Mouse (Mus musculus) frontal cortex, adult 2 months (tissue): ENCODE measurements around the gene Ddx39b. TPM values are rescaled to one million over a fixed set of nuclear protein-coding genes. Genes with fewer than 3 reads are reported as not detected.
A peak's percentile ranks its signal among the peaks of the same experiment; 100 is the strongest.

Experiments
- DNase-seq, 2 experiments: peaks; one replicate each; pipeline ENCODE4 v3.0.0; 2022; ENCODE audit warnings: low spot score in 1 of 2; ENCODE audit errors: extremely low spot score in 1 of 2
- polyA plus RNA-seq: library from polyadenylated mRNA; depleted of rRNA; stranded (reverse); fragments of >200 nt; gene quantifications from 2 replicates; pipeline ENCODE4 v1.2.3, GENCODE M21; 2012; rRNA removed

Gene Ddx39b
- polyA plus RNA-seq, result 438 and 444 TPM in 2 replicates

DNA sequence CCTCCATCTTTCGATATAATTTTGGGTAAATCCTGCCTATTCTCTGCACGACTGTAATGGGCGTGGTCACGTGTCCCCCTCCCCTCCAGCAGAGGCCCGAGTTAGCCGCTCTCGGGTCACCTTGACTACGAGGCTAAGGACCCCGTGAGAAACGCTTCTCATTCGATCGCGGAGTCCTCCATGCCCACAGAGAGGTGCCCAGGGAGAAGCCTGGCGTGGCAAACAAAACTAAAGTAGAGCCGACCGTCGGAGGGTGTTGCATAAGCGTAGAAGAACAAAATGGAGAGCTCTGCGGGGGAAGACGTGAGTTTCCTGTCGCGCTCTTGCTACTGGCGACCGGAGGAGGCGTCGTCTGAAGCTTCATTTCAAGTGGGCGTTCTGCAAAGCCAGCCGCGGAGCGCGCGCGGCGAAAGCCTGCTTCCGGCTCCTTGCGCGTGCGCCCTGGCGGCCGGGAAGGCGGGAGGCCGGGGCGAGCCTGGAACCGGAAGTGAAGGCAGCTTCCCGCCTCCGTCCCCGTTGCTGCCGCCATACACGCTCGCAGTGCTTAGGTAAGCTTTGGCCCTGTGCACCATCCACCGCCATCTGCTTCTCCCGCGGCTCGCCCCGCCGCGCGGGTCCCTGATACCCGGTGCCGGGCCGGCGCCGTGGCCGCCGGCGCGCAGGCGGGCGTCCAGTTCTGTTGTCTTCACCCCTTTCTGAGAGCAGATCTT is at the start of gene Ddx39b:
Gene Ddx39b, plus strand, starts transcription at position 442 of the 710 bp plus-strand sequence.
- peak; percentile 95 to 96 for DNase-seq

DNA sequence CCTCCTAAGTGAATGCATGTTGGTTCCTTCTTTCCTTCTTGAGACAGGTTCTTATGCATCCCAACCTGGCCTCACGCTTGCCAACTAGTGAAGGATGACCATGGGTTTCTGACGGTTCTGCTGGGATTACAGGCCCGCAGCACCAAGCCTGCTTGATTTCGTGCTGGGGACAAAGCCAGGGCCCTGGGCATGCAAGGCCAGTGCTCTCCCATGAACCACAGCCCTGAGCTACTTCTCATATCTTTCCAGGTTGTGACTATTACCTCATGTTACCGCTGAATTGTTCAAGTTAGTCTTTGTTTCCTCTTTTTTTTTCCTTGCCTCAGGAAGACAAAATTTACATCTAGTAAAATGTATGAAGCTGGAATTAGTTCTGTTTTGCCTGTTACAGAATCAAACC is 48.6 kb upstream of the Ddx39b start:
- no peak for DNase-seq

DNA sequence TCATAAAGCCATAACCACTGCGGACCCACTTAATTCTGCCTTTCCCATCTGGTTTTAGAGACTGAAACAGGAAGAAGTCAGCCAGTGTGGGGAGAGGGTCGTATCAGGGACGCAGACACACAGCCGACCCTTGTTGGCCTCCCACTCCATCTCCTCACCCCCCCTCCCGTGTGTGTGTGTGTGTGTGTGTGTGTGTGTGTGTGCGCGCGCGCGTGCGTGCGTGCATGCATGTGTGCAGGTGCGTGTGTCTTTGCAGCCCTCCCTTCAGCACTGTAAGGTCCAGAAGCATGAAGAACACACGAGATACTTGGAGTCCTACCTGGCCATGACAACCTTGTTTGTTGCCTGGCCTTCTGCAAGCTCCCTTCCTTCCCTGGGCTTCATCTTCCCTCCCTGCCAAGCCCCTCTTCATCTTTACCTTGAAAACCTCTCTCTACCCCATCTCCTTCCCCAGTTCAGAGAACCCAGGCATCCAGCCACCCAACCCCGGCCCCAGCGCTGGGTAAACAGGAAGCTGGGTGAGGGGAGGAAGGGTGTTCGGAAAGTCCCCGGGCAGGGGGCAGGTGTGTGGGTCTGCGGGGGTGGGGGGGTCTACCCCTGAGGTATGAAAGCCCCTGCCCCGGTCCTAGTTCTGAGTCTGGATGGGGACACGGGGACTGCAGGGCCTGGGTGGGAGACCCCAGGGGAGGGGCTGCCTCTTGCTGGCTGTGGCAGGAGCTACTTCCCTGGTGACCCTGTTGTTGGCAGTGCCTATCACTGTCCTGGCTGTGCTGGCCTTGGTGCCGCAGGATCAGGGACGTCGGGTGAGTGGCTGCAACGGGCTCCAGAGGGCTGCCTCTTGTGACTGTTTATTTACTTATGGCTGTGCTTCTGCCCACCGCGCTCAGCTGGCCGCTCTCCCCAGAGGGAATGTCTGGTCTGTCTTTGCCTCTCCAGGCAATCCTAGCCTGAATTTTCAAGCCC is 47.4 kb upstream of the Ddx39b start, which contains the start of gene Ltb:
Gene Ltb, plus strand, starts transcription at position 559 of the 963 bp plus-strand sequence.
- no peak for DNase-seq

DNA sequence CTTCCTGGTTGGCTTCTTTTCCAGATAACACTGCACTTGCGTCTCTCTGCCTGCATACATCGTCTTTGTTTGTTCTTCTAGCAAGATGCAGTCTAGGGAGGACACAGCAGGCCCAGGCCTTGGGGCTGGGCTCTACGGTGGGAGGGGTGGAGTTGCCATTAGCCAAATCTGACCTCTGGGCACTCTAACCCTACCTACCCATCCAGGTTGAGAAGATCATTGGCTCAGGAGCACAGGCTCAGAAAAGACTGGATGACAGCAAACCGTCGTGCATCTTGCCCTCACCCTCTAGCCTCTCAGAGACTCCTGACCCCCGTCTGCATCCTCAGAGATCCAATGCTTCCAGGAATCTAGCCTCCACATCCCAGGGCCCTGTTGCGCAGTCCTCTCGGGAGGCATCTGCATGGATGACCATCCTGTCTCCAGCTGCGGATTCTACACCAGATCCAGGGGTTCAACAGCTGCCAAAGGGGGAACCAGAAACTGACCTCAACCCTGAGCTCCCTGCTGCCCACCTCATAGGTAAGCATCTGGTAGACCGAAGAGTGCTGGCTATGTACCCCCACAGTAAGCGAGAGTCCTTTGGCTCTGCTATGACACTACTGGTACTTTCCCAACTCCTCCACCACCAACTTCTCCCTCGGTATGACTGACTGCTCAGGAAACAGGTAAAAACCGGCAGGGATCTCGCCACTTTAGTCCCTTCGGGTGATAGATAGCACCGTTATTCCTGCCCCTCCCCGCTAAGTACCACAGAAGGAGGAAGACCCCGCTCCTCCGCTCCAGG is 46.5 kb upstream of the Ddx39b start:
- DNase-seq, result no peak

DNA sequence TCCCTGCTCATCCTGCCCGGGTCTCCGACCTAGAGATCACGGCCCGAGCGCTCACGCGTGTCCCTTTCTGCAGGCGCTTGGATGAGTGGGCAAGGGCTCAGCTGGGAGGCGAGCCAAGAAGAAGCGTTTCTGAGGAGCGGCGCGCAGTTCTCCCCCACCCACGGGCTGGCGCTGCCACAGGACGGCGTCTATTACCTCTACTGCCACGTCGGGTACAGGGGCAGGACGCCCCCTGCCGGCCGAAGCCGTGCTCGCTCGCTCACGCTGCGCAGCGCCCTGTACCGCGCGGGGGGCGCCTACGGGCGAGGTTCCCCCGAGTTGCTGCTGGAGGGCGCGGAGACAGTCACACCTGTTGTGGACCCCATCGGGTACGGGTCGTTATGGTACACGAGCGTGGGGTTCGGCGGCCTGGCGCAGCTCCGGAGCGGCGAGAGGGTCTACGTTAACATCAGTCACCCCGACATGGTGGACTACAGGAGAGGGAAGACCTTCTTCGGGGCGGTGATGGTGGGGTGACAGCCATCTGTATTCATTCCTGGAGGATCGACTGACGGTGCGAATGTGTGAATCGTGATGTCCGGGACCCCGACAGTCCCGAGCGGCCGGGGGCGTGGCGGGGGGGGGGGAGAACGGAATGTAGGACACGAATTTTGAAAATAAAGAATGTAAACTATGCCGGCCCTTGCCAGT is 45.8 kb upstream of the Ddx39b start:
- peak in 1 of 2 experiments; percentile 87 for DNase-seq

DNA sequence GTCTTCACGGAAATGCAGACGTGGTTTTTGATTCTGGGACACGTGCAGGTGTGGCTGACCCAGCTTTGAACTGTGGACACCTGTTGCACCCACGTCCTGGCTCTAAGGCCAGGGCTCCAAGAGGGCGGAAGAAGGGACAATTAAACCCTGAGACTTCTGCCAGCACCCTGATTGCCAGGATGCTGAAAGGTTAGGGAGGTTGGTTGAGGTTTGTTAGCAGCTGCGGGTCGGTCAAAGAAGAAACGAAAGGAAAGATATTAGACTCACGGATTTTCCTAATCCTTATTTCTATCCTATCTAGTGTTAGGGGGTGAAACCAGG is 45.3 kb upstream of the Ddx39b start:
- DNase-seq, result no peak

DNA sequence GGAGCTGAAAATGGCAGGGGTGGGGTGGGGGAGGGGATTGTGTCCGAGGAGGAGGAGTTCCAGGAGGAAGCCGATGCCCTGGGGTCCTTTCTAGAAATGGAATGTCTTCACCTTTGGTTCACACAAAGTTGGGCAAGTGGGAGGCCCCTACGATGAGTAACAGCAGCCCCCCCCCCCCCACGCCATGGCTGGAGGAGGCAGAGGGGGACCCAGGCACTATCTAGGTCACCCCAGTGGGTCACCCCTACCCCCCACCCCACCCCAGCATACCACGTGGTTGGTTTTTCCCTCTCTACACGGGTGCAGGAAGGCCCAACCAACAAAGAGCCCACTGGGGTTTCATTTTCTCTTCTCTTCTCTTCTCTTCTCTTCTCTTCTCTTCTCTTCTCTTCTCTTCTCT is 44.4 kb upstream of the Ddx39b start:
- DNase-seq, result no peak

DNA sequence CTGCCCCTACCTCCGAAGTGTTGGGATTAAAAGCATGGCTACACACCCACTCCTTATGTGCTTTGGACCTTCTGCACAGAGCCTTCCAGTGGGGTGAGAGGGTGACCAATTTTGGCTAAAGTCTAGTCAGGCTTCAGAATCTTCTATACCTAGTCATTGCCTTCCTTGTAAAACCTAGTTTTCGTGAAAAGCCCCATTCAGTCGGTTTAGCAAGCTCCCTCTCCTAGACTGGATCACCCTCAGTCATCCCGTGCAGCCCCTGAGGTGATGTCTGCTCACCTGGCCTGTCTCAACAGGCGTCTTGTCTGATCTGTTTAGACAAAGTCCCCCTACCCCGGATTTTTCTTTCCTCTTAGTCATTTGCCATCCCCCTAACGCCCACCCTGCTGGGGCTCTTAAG is 43.5 kb upstream of the Ddx39b start:
- no peak for DNase-seq

DNA sequence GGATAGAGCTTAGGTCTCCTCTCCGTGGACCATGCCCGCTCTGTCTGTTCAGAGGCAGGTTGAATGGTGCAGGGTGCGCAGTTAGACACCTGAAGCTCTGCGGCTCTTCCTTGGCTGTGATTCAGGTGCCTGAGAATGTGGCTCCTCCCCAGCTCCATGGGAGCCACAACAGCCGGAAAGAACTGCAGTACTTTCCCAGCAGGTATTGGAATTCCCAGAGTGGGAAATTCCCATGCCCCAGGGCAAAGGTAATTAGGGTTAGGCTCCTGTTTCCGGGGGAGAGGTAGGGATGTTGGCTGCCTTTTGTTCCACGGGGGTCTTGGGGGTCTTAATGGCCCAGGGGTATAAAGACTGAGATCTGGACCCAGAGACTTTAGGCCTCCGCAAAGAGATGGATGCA is 42.6 kb upstream of the Ddx39b start:
- DNase-seq, result no peak

DNA sequence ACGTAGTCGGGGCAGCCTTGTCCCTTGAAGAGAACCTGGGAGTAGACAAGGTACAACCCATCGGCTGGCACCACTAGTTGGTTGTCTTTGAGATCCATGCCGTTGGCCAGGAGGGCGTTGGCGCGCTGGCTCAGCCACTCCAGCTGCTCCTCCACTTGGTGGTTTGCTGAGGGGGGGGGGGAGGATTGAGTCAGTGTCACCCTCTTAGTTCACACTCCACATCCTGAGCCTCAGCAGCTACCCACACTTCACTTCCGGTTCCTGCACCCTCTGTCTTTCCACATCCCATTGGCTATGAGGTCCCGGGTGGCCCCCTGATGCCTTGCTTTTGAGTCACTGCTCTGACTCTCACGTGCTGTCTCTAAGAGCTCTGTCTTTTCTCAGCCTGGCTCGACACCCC is 41.1 kb upstream of the Ddx39b start:
- DNase-seq, result no peak

DNA sequence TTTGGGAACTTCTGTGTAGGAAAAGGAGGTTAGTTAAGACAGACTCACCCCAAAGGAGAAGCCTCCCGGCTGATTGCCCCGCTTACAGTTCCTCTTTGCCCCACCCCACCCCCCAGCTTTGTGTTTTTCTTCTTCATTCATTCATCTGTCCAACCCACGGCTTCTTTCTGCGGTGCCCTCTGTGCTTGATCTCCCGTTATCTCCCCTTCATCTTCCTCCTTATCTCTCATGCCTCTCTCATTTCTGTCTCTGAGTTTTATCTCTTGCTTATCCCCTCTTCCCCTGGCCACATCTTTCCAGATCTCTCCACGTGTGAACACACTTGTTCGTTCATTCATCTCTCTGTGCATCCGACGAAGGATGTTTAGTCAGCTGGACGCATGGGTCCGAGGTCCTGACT is 40.4 kb upstream of the Ddx39b start:
- DNase-seq, result no peak

DNA sequence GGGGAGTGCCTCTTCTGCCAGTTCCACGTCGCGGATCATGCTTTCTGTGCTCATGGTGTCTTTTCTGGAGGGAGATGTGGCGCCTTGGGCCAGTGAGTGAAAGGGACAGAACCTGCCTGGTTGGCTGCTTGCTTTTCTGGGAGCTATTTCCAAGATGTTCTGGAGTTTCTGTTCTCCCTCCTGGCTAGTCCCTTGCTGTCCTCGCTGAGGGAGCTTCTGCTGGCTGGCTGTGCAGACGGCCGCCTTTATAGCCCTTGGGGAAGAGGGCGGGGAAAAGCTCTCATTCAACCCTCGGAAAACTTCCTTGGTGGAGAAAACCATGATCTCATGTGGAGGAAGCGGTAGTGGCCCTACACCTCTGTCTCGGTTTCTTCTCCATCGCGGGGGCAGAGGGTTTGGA is 39.8 kb upstream of the Ddx39b start, which contains the start of gene Tnf:
Gene Tnf, minus strand, starts transcription at position 221 of the 400 bp plus-strand sequence.
- no peak for DNase-seq

DNA sequence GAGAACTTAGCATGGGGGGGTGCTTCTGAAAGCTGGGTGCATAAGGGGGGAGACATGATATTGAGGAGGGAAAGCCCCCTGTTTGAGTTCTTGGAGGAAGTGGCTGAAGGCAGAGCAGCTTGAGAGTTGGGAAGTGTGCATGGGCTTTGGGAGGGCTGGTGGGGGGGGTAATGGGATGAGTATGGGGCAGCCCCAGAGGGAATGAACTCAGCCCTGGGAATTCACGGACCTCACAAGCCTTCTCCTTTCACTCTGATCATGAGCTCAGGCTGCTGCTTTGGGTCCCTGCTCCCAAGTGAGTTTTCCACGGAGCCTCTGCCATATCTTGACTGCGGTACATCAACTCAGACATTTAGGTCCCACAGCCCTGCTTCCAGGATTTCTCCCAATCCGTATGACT is 39.1 kb upstream of the Ddx39b start:
- no peak for DNase-seq

DNA sequence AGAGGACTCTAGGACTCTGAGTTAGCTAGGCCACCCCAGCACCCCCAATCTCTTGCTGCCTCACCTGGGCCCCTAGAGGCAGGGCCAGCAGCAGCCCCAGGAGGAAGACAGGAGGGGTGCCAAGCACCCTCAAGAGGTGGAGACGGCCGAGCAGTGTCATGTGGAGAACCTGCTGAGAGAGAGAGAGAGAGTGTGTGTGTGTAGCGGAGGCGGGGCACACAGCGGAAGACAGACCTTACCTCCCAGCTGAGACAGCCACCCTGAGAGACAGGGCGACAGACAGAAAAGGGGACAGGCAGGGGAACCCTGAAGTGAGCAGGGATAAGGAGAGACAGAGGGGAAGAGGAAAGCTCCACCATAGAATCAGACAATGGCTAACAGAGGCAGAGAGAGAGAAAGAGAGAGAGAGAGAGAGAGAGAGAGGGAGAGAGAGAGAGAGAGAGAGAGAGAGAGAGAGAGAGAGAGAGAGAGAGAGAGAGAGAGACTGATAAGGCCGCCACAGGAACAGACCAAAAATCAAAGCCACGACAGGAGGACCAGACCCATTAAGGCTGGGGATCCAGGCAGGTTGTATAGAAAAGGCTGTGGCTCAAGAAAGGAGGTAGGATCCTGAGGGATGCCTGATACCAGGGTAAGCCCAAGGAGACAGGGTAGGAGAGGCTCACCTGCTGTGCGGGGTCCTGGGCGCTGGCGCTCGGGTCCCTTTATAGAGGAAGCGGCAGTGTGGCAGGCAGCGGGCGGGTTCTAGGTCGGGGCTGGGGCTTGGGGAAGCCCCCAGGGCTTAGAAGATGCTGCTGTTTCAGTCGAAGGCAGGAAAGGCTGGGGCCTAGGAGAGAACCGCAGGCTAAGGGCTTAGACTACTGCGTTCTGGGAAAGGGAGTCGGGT is 36.8 kb upstream of the Ddx39b start, which contains the start of gene Lta:
Gene Lta, minus strand, starts transcription at position 858 of the 886 bp plus-strand sequence.
- no peak for DNase-seq

DNA sequence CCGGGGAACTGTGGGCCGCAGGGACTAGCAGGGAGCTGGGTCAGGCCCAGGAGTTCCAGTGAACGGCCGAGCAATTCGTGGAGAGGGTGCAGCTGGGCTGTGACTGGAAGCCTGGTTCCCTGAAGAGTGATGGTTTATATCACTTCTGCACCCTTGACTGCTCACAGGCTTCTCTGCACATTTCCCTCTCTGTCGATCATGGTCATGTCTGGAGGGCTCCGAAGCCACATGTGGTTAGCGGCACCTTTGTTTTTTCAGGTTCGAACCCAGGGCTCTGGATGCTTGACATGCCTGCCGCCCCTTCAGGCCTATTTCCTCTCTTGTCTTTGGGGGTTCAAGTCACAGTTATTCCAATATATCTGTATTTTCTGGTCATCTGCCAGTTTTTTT is 36.2 kb upstream of the Ddx39b start:
- no peak for DNase-seq

DNA sequence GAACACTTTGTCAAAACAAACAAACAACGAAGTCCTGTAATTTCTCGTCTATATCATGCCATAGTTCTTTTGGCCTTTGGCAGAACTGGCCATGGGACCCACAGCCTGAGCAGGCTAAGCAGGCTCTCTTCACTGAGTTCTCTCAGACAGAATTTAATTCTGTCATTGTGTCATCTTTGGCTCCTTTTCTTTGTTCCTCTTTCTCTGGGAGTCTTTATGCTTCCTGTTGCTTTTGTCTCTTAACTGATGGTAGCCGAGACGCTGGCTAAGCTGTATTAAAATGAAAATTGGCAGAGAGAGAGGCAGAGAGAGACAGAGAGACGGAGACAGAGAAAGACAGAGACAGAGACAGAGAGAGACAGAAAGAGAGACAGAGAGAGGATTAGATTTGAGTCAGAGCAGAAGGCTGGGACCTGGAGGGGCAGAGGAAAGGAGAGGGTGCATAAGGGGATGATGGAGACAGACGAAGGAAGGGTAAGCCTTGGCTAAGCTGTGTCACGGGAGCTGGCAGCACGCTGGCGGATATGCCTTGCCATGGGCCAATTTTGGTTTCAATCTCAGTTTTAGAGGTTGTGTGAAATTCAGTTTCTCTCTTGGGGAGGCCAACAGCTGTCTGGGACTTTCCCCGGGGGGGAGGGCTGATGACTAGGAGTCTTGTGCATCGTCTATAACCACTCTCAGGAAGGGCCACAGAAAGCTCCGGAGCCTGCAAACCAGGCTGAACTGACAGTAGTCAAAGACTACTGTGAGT is 31.6 kb upstream of the Ddx39b start:
- no peak for DNase-seq

DNA sequence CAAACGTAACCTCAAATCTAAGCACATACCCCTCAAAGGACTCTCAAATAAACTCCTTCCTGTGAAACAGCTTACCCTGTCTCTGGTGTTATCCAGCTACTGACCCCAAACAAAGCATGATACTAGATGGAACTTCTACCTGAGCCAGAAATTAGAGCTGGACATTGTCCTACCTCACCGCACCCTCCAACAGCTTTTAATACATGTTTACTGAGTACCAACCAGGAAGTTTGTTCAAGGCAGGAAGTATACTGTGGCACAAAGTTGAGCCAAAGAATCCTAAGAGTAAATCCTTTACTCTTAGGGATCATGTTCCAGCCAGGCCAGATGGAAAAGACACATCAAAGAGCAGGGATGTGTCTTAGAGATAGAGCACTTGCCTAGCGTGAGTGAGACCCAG is 31.0 kb upstream of the Ddx39b start:
- DNase-seq, result no peak

DNA sequence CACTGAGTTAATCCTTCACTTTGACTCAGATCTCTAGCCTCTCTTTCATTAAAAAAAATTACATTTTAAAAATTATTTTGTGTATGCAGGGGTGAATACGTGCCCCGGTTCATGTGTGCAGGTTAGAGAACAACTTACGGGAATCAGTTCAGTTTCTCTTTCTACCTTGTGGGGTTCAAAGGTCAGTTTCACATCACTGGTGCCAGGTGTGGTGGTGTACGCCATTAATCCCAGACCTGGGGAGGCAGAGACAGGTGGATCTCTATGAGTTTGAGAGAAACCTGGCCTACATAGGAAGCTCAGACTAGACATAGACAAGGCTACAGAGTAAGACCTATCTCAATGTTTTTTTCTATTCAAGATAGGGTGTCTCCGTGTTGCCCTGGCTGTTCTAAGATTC is 28.5 kb upstream of the Ddx39b start:
- no peak for DNase-seq
